Mouse (Mus musculus) embryonic stem cell, embryonic (primary cell): ENCODE measurements around the gene 4930519G04Rik.
"Not testable (repeated sequence)": the region's sequence is repeated elsewhere in the genome, so short reads cannot be mapped to it uniquely, and the experiment has no call there.

ENCODE experiments used
- CTCF ChIA-PET, 4 experiments: fragments of 300-600 bp in 2 of 4; fragments of 350-600 bp in 2 of 4; sonication (Branson Sonifier 250); formaldehyde crosslinking; loops; one replicate each; lab custom pipeline; 2022; ENCODE audit warnings: inconsistent platforms in 2 of 4; lab: Charles Lee
- POLR2A ChIA-PET, 4 experiments: fragments of 300-600 bp in 2 of 4; fragments of 350-600 bp in 2 of 4; sonication (Branson Sonifier 250); formaldehyde crosslinking; loops; one replicate each; lab custom pipeline; 2022; ENCODE audit warnings: antibody characterized with exemption in 4 of 4, inconsistent platforms in 1 of 4; lab: Charles Lee

The 4930519G04Rik gene

DNA sequence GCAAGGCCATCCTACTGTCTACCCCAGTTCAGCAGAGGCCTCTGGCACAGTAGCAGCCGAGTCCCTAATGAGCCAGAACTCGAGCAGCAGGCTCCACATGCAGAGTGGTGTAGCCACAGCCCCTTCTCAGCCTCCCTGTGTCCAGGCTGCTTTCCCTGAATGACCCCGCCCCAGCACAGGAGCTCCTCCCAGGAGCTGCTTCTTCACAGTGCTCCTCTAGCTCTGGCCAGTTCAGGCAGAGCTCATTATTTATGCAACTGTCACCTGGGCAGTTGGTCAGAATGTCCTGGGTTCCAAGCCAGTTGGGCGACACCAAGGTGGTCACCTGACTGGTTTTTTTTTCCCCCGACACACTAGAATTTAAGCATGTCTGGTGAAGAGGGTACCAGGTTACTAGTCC, at the start of gene 4930519G04Rik:
Gene 4930519G04Rik, plus strand, starts transcription at position 301 of the 400 bp plus-strand sequence.
- CTCF ChIA-PET, POLR2A ChIA-PET: not testable (repeated sequence)

DNA sequence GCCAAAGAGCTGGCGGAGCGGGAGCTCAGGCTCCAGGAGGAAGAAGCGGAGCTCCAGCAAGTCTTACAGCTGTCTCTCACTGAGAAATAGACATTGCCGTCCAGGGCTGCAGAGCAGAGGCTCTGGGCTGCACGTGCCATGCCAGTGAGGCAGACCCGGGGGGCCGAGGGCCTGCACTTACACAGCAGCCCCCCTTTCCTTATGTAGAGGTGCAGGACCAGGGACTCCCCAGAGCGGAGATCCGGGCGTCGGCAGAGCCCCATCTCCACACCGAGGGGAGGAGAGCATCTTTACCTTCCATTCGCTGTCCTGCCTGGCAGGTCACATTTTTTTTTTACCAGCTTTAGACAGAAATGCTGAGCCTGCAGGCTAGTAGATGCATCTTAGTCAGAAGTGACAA, 49.1 kb upstream of the 4930519G04Rik start:
- CTCF ChIA-PET = interaction anchor here in 2 of 4 experiments (0.5 to 2.0 kb wide), 6 partner anchors 9 to 165 kb away, joined by 3 to 5 read pairs (median 4); partner anchors contain the start of gene Ankrd13a (in 1 of the 2)
- POLR2A ChIA-PET = interaction anchor here in 2 of 4 experiments (1.2 to 6.1 kb wide), 12 partner anchors 8 to 354 kb away, joined by 3 to 48 read pairs (median 8); partner anchors contain the start of genes 1500011B03Rik (in 2 of the 2), Ankrd13a (in 2 of the 2) and Git2 (in 2 of the 2)

DNA sequence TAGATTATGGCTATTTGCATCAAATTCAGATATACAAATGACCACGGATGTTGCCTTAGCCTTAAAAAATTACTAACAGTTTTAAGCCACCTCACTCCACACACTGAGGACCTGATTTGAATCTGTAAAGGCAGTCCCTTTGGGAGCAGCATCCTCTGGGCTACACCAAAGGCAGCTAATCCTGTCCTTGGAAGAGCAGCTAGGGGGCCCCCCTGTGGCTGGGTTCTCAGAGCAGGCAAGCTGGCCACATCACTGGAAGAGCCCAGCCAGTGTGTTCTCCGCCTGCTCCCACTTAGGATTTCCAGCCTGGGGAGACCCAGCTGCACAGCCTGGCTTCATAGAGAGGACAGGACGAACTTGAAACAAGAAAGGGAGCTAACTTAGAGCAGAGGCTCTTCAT, 48.5 kb upstream of the 4930519G04Rik start:
- ChIA-PET POLR2A (interaction anchor here in 3 of 4 experiments (0.6 to 6.1 kb wide), 15 partner anchors 8 to 354 kb away, joined by 3 to 48 read pairs (median 7); partner anchors contain the start of genes 1500011B03Rik (in 2 of the 3), Ankrd13a (in 2 of the 3) and Git2 (in 2 of the 3)), CTCF (interaction anchor here in 2 of 4 experiments (0.7 to 2.0 kb wide), 6 partner anchors 10 to 165 kb away, joined by 3 to 5 read pairs (median 4); partner anchors contain the start of gene Ankrd13a (in 1 of the 2))

DNA sequence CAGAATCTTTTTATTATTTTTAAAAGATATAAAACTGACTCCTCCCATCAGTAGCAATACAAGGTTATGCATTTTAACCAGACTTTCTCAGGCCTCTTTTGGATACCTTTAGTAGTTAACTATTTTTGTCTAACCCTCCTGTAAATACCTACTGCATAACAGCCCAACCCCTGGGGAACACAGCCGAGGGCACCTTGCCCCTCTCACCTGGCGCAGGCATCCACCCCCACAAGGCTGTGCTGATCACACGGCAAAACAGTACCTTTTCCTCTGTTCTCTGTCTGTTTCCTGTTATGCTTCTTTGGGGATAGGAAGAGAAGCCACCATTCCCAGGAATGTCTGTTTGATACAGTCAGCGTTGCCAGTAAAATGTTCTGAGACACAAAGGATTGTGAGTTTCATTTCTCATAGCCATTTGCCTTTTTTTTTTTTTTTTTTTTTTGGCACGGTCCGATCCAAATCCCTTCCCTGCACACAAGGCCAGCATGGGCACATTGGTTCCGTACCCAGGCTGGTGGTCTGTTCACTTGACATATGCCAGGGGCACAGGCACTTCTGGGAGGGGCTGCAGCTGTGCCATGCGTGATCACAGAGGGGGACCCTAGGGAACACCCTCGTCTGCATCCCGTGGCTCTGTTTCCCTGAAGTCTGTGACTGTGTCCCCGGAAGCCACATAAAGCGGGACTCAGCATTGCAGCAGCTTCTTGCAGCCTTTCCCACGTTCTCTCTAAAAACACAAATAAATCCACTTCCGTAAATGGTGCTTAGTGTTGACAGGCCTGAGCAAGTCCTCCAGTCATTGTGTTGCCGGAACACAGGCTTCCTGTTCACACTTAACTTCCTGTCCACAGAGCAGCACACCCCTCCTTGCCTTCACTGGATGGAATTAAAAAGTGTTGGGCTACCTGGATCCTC, 47.8 kb upstream of the 4930519G04Rik start:
- POLR2A ChIA-PET = interaction anchor here in 3 of 4 experiments (0.6 to 6.1 kb wide), 20 partner anchors 7 to 353 kb away, joined by 3 to 48 read pairs (median 5); partner anchors contain the start of genes 1500011B03Rik (in 2 of the 3), Ankrd13a (in 2 of the 3) and Git2 (in 2 of the 3)
- CTCF ChIA-PET = interaction anchor here in 2 of 4 experiments (0.7 to 2.0 kb wide), 3 partner anchors 20 to 166 kb away, joined by 4 to 5 read pairs (median 5); no protein-coding TSS in a partner anchor

DNA sequence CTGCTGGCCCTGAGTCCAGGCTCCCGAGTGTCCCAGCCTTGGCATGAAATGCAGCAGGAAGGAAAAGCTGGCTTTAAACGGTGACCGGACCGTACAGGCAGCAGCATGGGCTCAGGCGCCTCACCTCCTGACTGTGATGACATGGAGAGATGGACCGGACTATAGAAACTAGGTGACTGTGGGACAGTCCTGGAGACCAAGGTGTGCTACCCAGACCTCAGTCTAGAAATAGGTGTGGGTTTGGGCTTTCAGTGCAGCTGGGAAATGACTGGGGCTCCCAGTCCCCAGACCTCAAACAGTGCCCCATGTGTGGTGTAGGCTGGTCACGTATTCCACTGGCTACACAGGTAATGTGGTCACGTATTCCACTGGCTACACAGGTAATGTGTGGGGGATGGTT, 46.8 kb upstream of the 4930519G04Rik start:
- POLR2A ChIA-PET = interaction anchor here in 3 of 4 experiments (0.7 to 2.7 kb wide), 9 partner anchors 11 to 110 kb away, joined by 3 to 19 read pairs (median 3); partner anchors contain the start of genes Ankrd13a (in 2 of the 3) and Git2 (in 1 of the 3)
- CTCF ChIA-PET = no interaction called here

DNA sequence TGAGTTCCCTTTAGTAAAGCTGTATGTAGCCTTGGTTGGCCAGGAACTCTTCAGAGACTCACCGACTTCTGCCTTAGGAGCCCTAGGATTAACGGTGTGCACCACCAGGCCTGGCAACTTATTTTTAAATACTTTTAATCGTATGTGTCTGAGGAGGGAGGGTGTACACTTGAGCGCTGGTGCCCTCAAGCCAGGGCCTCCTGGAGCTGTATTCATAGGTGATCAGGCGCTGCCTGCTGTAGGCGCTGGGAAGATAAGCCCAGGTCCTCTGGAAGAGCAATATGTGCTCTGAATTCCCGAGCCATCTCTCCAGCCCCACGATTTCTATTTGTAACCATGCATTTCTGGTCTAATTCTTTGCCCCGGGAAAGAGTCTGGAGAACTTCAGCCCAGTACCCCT, 46.4 kb upstream of the 4930519G04Rik start:
- ChIA-PET CTCF (no interaction called here), POLR2A (interaction anchor here in 3 of 4 experiments (0.7 to 2.7 kb wide), 7 partner anchors 11 to 110 kb away, joined by 3 to 14 read pairs (median 3); no protein-coding TSS in a partner anchor)

DNA sequence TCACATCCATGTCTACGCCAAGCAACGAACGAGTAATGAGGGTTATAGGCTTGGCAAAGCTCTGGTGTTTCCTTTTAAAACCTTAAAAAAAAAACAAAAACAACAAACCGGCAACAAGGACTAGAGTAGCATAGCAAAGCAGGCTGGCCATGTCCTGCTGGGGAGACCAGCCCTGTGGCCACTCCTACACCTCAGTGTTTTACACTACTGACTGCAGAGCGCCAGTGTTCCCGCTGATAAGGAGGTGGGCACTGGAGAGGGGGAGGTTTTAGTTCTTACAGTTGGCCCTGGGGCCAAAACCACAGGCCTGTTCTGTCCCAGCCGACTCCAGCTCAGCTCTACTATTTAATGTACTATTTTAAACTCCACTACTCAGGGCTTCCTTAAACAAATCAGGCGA, 46.0 kb upstream of the 4930519G04Rik start:
- CTCF ChIA-PET = no interaction called here

DNA sequence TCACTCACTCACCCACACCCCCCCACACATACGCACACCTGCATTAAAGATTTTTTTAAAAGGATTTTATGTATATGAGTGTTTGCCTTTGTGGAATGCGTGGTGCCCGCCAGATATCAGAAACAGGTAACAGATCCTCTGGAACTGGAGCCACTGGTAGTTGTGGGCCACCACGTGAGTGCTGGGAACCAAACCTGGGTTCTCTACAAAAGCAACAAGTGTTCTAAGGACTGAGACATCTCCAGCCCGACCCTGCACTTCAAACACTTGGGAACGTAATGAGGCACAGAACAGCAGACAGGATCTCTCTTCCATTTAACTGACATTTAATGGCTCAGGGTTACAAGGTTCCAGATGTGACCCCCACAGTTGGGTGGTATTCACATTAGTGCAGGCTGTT, 45.6 kb upstream of the 4930519G04Rik start:
- ChIA-PET POLR2A (interaction anchor here in 3 of 4 experiments (0.5 to 2.7 kb wide), 3 partner anchors 10 to 1073 kb away, joined by 3 to 14 read pairs (median 5); no protein-coding TSS in a partner anchor), CTCF (no interaction called here)

More for the DNA sequence above, 46.0 kb upstream of the 4930519G04Rik start:
- POLR2A ChIA-PET = interaction anchor here in 3 of 4 experiments (0.8 to 2.7 kb wide), 4 partner anchors 10 to 111 kb away, joined by 3 to 14 read pairs (median 4); no protein-coding TSS in a partner anchor

DNA sequence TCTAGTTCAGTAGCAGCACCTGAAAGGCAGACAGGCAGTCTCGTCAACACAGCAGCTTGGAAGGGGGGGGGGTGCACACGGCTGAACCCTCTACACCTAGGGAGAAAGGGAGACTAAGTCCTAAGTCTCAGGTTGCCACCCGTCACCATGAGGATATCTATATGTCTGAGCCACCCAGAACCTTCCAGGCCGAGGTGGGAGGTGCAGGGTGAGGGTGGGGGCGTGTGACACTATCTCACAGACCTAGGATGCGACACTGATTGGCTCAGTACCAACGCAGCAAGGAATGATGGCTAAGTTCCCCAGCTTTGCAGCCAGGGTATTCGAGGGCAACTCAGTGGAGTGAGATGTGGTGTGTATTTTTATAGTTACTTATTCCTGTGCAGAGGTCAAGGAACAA, 45.1 kb upstream of the 4930519G04Rik start:
- POLR2A ChIA-PET = interaction anchor here in 2 of 4 experiments (0.5 to 1.1 kb wide), 2 partner anchors 9 to 1073 kb away, joined by 3 to 5 read pairs; no protein-coding TSS in a partner anchor
- CTCF ChIA-PET = no interaction called here

DNA sequence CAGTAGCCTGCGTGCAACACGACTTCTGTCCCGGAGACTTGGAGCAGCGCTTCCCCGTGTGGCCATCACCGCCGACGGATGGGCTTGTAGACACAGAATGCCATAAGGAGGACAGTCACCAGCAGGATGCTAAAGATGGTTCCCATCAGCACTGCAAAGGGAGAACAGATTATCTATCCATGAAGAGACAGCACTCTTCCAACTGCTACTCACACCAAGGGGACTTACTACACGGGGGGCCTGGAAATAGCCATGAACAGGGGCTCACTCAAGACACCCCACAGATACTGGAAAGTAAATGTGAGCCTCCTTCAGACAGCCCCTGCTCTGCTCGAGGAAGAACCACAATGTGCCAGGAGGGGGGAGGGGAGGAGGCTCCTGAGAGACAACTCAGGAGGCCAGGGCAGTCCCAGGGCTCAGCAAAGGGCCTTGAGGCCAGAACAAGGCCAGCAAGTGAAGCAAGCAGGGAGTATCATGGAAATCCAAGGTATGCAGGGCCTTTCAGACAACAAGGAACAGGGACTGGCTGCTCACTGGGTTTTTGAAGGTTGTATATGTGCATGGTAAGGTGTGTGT, 44.2 kb upstream of the 4930519G04Rik start:
- ChIA-PET CTCF (no interaction called here), POLR2A (interaction anchor here in 3 of 4 experiments (0.5 to 1.7 kb wide), 7 partner anchors 8 to 679 kb away, joined by 3 to 6 read pairs (median 4); partner anchors contain the start of gene Ankrd13a (in 1 of the 3))

DNA sequence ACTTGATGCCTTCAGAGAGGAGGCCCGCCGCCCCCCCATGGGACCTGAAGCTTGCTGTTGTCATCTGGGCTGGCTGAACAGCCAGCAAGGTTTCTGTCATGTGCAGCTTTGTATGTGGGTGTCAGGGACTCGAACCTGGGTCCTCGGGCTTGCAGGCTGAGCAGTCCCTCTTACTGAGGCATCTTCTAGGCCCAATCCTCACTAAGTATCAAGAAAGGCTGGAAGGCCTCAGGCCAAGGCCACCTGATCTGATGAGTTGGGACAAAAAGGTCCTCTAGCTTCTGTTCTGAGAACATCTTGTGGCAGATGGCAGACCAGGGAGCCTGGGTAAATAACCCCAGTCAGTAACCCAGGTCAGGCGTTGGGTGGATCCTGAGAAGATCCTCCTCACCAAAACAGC, 43.6 kb upstream of the 4930519G04Rik start:
- CTCF ChIA-PET = no interaction called here
- POLR2A ChIA-PET = interaction anchor here in 2 of 4 experiments (0.5 to 1.7 kb wide), 7 partner anchors 9 to 679 kb away, joined by 3 to 6 read pairs (median 4); partner anchors contain the start of gene Ankrd13a (in 1 of the 2)

DNA sequence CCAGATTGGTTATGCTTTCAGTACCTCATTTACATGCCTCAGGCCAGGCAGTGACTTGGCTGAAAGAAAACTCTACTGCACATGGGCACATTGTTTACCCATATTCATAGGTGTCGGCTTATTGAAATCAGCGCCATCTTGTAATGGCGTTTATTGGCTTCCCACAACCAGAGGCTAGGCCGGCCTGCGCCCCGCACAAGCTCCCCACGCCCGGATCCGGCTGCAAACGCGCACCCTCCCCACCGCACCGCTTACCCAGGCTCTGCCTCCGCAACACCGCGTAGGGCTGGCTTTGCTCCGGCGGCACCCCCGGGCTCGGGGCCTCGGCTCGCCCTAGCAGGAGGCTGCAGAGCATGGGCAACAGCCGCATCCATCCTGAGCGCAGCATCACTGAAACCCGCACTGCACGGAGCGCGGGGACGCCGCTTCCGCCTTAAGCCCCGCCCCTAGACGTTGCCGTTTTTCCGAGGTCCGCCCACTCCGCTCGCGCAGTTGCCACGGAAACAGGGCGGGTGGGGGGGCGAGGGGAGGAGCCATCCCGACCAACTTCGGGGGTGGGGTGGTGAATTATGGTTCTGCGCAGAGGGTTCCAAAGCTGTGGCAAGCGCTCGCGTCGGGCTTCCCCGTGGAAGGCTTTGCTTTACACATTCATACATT, 39.8 kb upstream of the 4930519G04Rik start:
- ChIA-PET CTCF (interaction anchor here in 1 of 4 experiments (0.7 to 0.8 kb wide), 2 partner anchors 9 to 13 kb away, joined by 3 to 4 read pairs; no protein-coding TSS in a partner anchor), POLR2A (interaction anchor here in 3 of 4 experiments (0.7 to 4.2 kb wide), 21 partner anchors 9 to 826 kb away, joined by 3 to 48 read pairs (median 4); partner anchors contain the start of genes 1500011B03Rik (in 2 of the 3) and 2210016L21Rik (in 1 of the 3))

DNA sequence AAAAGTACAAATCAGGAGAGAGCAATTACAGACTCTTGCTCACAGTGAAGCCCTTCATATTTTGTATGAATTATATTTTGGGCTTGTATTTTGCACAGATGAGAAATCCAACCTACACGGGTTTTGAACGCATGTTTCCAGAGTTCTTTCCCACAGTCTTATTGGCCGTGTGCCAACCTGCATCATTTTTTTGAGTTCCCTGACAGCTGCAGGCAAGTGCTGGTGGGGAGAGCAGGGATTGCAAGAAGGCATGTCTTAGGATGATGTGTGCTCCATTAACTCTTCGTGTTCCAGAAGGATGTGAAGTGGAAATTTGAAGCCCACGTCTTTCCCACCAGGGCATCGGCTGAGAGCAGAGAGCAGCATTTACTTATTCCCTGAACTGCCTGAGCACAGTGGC, 36.9 kb upstream of the 4930519G04Rik start:
- POLR2A ChIA-PET = interaction anchor here in 2 of 4 experiments (0.7 to 4.0 kb wide), 7 partner anchors 8 to 219 kb away, joined by 3 to 14 read pairs (median 3); partner anchors contain the start of gene Gltp (in 1 of the 2)
- CTCF ChIA-PET = interaction anchor here in 2 of 4 experiments (0.6 to 1.9 kb wide), 3 partner anchors 10 to 1612 kb away, joined by 3 to 9 read pairs (median 4); no protein-coding TSS in a partner anchor

DNA sequence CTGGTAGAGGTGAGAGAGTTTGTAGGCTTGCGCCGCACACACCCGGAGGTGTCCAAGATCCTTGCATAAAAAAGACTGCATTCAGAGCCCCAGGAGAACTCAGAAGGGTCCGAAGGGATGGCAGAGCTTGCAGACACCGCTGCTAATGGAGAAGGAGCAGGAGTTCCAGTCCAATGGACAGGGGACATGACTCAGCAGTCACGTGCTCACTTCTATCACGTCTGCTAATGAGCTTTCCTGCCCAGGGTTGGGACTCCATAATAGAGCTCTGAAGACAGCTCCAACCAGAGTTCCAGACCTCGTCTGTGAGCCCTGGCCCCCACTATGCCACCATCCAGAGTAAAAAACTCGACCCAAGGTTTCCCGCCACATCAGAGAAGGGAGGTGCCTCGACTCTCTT, 35.3 kb upstream of the 4930519G04Rik start:
- ChIA-PET POLR2A (interaction anchor here in 3 of 4 experiments (0.6 to 4.0 kb wide), 18 partner anchors 8 to 1462 kb away, joined by 3 to 20 read pairs (median 5); partner anchors contain the start of genes Git2 (in 2 of the 3) and Ankrd13a (in 1 of the 3)), CTCF (interaction anchor here in 2 of 4 experiments (0.6 to 1.9 kb wide), 3 partner anchors 8 to 1462 kb away, joined by 3 to 9 read pairs (median 4); no protein-coding TSS in a partner anchor)

DNA sequence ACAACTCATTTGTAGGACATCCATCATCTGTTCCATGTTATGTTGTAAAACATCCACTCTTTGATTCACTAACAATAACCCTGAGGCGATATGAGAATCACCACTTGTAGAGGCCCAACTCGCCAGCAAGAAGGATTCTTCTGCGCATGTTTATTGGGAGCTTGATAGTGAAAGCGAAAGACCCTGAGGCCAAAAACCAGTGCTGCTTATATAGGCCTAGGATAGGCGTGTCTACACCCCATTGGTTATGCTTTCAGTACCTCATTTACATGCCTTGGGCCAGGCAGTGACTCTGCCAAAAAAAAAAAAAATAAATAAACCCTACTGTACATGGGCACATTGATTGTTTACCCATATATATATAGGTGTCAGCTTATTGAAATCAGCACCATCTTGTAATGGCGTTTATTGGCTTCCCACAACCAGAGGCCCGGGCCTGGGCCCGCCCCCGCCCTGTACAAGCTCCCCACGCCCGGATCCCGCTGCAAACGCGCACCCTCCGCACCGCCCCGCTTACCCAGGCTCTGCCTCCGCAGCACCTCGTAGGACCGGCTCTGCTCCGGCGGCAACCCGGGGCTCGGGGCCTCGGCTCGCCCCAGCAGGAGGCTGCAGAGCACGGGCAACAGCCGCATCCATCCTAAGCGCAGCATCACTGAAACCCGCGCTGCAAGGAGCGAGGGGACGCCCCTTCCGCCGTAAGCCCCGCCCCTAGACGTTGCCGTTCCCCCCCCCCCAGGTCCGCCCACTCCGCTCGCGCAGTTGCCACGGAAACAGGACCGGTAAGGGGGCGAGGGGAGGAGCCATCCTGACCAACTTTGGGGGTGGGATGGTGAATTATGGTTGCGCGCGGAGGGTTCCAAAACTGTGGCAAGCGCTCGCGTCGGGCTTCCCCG, 30.4 kb upstream of the 4930519G04Rik start, which contains the start of gene 1500011B03Rik:
Gene 1500011B03Rik, minus strand, starts transcription at position 673 of the 893 bp plus-strand sequence.
- ChIA-PET CTCF (interaction anchor here in 3 of 4 experiments (0.6 to 0.7 kb wide), 4 partner anchors 10 to 1354 kb away, joined by 3 to 5 read pairs (median 3); no protein-coding TSS in a partner anchor), POLR2A (interaction anchor here (0.5 to 1.5 kb wide), 10 partner anchors 9 to 766 kb away, joined by 3 to 11 read pairs (median 4); no protein-coding TSS in a partner anchor)
